Mouse (Mus musculus) neural tube, embryonic 10.5 days (tissue): ENCODE data around the gene Htra2.

Source experiments
- DNase-seq: peaks from one replicate; pipeline ENCODE4 v3.0.0-alpha.2; 2017; ENCODE audit warnings: low spot score; ENCODE audit errors: extremely low spot score

Htra2 gene

GRCm38 (mm10) chr6:83008659-83009058, 46.4 kb downstream of the Htra2 start:
- DNase-seq, result no peak

GRCm38 (mm10) chr6:83006114-83006513, 49.0 kb downstream of the Htra2 start:
- DNase-seq, result no peak

- DNase-seq, result no peak
Measured at GRCm38 (mm10) chr6:83005444-83006011, 49.5 kb downstream of the Htra2 start.

GRCm38 (mm10) chr6:83004872-83005271, 50.2 kb downstream of the Htra2 start:
- no peak for DNase-seq

GRCm38 (mm10) chr6:83004309-83004708, 50.8 kb downstream of the Htra2 start:
- DNase-seq, result no peak

GRCm38 (mm10) chr6:83003850-83004249, 51.2 kb downstream of the Htra2 start:
- no peak for DNase-seq

- DNase-seq, result no peak
Measured at GRCm38 (mm10) chr6:83003082-83003481, 52.0 kb downstream of the Htra2 start.
